Mouse (Mus musculus) liver, embryonic 16.5 days (tissue): ENCODE data around the gene Dip2c. TPM values are rescaled to one million over a fixed set of nuclear protein-coding genes. Genes with fewer than 3 reads are reported as not detected.

ENCODE experiments used
- ATAC-seq: fragments of 200-750 bp; cut with Nextera tagmentation; 2 replicates; pipeline ENCODE4 v1.8.0; 2017; ENCODE audit warnings: low read depth, mild to moderate bottlenecking, moderate number of reproducible peaks, moderate library complexity
- H3K27ac ChIP-seq: fragments of 300-500 bp; sonication (generic); 2 replicates; pipeline ENCODE4 v1.5.1; 2014; ENCODE audit warnings: mild to moderate bottlenecking, low read length
- H3K27me3 ChIP-seq: fragments of 300-500 bp; sonication (generic); 2 replicates; pipeline ENCODE4 v1.6.1; 2014; ENCODE audit warnings: low read depth, low read length, mixed read lengths; ENCODE audit not compliant: control insufficient read depth, insufficient read depth
- H3K36me3 ChIP-seq: fragments of 300-500 bp; sonication (generic); 2 replicates; pipeline ENCODE4 v1.6.1; 2014; ENCODE audit warnings: mild to moderate bottlenecking; ENCODE audit not compliant: control insufficient read depth, insufficient read depth
- H3K4me1 ChIP-seq: fragments of 300-500 bp; sonication (generic); 2 replicates; pipeline ENCODE4 v1.6.1; 2014; ENCODE audit warnings: low read depth, low read length, mixed read lengths; ENCODE audit not compliant: control insufficient read depth
- H3K4me2 ChIP-seq: fragments of 300-500 bp; sonication (generic); 2 replicates; pipeline ENCODE4 v1.6.1; 2014; ENCODE audit warnings: low read depth, low read length, mixed read lengths
- H3K4me3 ChIP-seq: fragments of 300-500 bp; sonication (generic); 2 replicates; pipeline ENCODE4 v1.5.1; 2014; ENCODE audit warnings: low read depth, mild to moderate bottlenecking, low read length
- H3K9ac ChIP-seq: fragments of 300-500 bp; sonication (generic); 2 replicates; pipeline ENCODE4 v1.6.1; 2014; ENCODE audit warnings: low read depth, low read length
- H3K9me3 ChIP-seq: fragments of 300-500 bp; sonication (generic); replicated peaks from 2 replicates; pipeline ENCODE4 v1.6.1; 2016; ENCODE audit warnings: low read length; ENCODE audit not compliant: control insufficient read depth
- WGBS: fragments of 180-500 bp; shearing (Covaris S2); extraction: QIAGEN DNeasy Blood & Tissue Kit; methylation state at CpG from one replicate; pipeline ENCODE4 v1.1.7; 2014; ENCODE audit not compliant: insufficient replicate concordance; 5-methylcytosine and 5-hydroxymethylcytosine counted together
- polyA plus RNA-seq: library from polyadenylated mRNA; unstranded; fragments of >200 nt; fragmentation: Nextera tagmentation; extraction: Ambion mirVana; gene quantifications from 2 replicates; pipeline ENCODE4 v1.2.1, GENCODE M21; 2015

Dip2c gene
- polyA plus RNA-seq, 1 experiment from 2014 or later, result 0.58 TPM

GRCm38 (mm10) chr13:9278636-9279035 lies 2.3 kb downstream of the Dip2c start:
- Histone ChIP-seq H3K9ac (no peak overlapping the region), H3K9me3 (no peaks in the 10 kb centered on the region), H3K36me3 (no peaks in the 10 kb centered on the region), H3K27ac (no peak overlapping the region), H3K27me3 (peaks cover 17% of the 10 kb centered on the region), H3K4me1 (no peaks in the 10 kb centered on the region; the same call in 1 of the 2 replicates), H3K4me2 (no peak overlapping the region), H3K4me3 (no peak overlapping the region)
- WGBS, result 81% methylated on average over 5 of the region's 5 CpGs
- ATAC-seq, result no peak

DNA sequence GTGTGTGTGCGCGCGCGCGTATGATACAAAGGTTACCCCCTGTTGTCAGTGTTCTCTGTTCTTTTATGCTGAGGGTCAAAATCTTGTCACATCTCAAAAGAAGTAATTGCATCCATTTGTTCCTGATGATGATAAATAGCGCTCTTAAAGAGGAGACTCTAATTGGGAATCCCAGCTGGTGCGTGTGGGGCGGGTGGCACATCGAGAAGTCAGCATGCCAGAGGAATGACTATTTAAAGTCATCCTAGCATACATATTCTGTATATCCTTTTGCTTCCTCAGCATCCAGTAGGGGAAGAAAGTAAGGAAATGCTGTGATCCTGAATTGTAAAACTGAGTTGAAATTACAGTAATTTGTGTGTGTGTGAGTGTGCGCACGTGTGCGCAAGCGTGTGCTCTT lies 6.7 kb downstream of the Dip2c start:
- 86% methylated on average over 13 of the region's 13 CpGs for WGBS
- Histone ChIP-seq H3K27ac (no peak overlapping the region), H3K4me2 (no peak overlapping the region), H3K9me3 (no peaks in the 10 kb centered on the region), H3K36me3 (no peaks in the 10 kb centered on the region), H3K4me3 (no peak overlapping the region), H3K4me1 (no peaks in the 10 kb centered on the region), H3K9ac (no peak overlapping the region), H3K27me3 (no peaks in the 10 kb centered on the region)
- ATAC-seq, result no peak

DNA sequence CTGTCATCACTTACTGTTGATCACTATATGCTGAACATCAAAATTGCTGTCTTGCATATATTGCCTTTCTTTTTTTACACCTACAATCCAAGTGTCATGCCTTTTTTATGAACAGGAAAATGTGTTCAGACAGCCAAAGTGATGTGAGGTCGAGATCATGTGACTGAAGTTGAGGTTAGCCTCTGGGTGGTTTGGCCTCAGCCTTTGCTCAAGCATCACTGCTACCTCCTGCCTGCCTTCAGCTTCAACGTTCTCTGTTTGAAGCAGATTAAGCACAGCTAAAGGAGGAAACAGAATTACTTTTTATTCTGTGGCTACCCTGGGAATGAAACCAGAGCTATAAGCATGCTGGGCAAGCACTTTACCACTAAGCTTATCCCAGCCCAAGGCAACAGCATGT lies 13.6 kb downstream of the Dip2c start:
- Histone ChIP-seq H3K36me3 (no peaks in the 10 kb centered on the region), H3K9ac (no peak overlapping the region), H3K4me2 (no peak overlapping the region), H3K4me1 (no peaks in the 10 kb centered on the region), H3K27me3 (no peaks in the 10 kb centered on the region), H3K4me3 (no peak overlapping the region), H3K27ac (no peak overlapping the region), H3K9me3 (no peaks in the 10 kb centered on the region)
- ATAC-seq, result no peak
- WGBS, result 15% methylated on average over 2 of the region's 2 CpGs

DNA sequence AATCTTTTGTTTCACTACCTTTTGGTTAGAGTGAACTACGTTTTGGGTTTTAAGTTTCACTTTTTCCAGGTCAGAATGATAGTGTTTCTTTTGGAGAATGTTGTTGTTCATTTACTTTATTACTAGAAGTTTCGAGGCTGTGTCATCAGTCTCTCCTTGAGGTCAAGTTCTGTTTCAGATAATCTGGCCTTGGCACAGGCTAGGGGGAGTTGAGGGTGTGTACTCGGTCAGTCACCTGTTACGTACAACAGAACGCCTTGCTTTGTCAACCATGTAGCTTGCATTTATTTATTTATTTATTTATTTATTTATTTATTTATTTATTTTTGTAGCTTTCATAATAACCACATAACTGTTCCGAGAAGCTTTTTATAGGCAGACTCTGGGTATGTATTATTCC lies 20.0 kb downstream of the Dip2c start:
- Histone ChIP-seq H3K4me2 (no peak overlapping the region), H3K27ac (no peak overlapping the region), H3K4me3 (no peak overlapping the region), H3K9ac (no peak overlapping the region), H3K36me3 (no peaks in the 10 kb centered on the region), H3K4me1 (no peaks in the 10 kb centered on the region), H3K27me3 (no peaks in the 10 kb centered on the region), H3K9me3 (no peaks in the 10 kb centered on the region)
- no peak for ATAC-seq
- 54% methylated on average over 6 of the region's 6 CpGs for WGBS

DNA sequence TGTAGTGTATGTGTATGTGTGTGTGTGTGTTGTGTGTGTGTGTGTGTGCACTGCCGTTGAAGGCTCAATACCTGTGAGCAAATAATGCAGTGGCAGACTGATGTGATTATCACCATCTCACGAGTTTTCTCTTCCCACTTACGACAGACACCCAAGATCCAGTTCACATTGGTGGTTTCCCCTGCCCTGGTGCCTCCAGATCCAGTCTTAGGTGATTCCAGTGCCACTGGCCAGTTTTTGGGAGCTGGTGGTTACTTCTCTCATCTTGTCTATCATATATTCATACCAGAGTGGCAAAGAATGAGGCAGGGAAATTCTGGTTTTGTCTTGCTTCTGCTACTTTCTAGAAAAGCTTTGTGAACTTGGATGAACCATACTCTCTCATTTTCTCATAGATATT lies 20.9 kb downstream of the Dip2c start:
- ATAC-seq, result no peak
- WGBS, result 71% methylated on average over 3 of the region's 3 CpGs
- no peaks in the 10 kb centered on the region for H3K27me3 ChIP-seq

DNA sequence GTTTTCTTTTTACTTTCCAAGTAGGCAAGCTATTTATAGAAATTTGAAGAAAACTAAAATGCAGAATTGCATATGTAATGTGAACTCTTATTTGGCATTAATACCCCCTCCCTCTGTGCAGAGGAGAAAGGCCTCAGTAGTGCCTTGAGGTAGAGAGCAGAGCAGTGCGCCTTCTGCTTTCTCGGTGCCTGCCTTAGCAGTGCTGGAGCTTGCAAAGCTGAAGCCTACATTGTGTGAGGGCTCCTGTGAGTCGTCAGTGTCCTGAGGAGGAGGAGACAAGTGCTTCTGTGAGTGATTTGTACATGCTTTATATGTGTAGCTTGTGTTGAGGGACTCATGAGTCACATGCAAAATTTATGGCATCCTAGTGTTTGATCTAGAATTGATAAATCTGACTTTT lies 21.4 kb downstream of the Dip2c start:
- 59% methylated on average over 3 of the region's 3 CpGs for WGBS
- Histone ChIP-seq H3K4me1 (no peaks in the 10 kb centered on the region), H3K9me3 (no peaks in the 10 kb centered on the region), H3K9ac (no peak overlapping the region), H3K4me2 (no peak overlapping the region), H3K27me3 (no peaks in the 10 kb centered on the region), H3K27ac (no peak overlapping the region), H3K4me3 (no peak overlapping the region), H3K36me3 (no peaks in the 10 kb centered on the region)
- ATAC-seq, result no peak

More for the DNA sequence above, 20.9 kb downstream of the Dip2c start:
- Histone ChIP-seq H3K9ac (no peak overlapping the region), H3K4me3 (no peak overlapping the region), H3K36me3 (no peaks in the 10 kb centered on the region), H3K9me3 (no peaks in the 10 kb centered on the region), H3K4me1 (no peaks in the 10 kb centered on the region), H3K27ac (no peak overlapping the region), H3K4me2 (no peak overlapping the region)

DNA sequence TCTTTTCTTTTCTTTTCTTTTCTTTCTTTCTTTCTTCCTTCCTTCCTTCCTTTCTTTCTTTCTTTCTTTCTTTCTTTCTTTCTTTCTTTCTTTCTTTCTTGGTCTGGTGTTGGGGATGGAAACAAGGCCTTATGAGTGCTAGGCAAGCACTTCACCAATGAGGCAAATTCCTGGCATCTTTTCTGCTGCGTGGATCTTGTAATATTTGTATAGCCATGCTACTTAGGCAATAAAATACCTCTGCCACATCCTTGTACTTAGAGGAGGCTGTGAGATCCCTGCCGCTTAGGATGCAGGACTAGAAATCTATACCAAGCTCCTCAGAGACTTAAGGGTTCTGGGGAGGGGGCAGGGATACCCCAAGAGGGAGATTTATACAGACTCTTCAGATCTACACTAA lies 23.3 kb downstream of the Dip2c start:
- Histone ChIP-seq H3K9ac (no peak overlapping the region), H3K4me1 (no peaks in the 10 kb centered on the region), H3K36me3 (no peaks in the 10 kb centered on the region), H3K27me3 (no peaks in the 10 kb centered on the region), H3K4me2 (no peak overlapping the region), H3K9me3 (no peaks in the 10 kb centered on the region), H3K4me3 (no peak overlapping the region), H3K27ac (no peak overlapping the region)
- 55% methylated on average over 2 of the region's 2 CpGs for WGBS
- no peak for ATAC-seq

GRCm38 (mm10) chr13:9308863-9309262 lies 32.5 kb downstream of the Dip2c start:
- H3K27me3 ChIP-seq, result no peaks in the 10 kb centered on the region
- no peaks in the 10 kb centered on the region for H3K9me3 ChIP-seq
- WGBS, result 62% methylated on average over 6 of the region's 6 CpGs
- H3K4me3 ChIP-seq, result no peak overlapping the region
- no peak overlapping the region for H3K27ac ChIP-seq
- no peak overlapping the region for H3K4me2 ChIP-seq
- H3K4me1 ChIP-seq, result no peaks in the 10 kb centered on the region
- no peak for ATAC-seq
- no peak overlapping the region for H3K9ac ChIP-seq
- no peaks in the 10 kb centered on the region for H3K36me3 ChIP-seq

DNA sequence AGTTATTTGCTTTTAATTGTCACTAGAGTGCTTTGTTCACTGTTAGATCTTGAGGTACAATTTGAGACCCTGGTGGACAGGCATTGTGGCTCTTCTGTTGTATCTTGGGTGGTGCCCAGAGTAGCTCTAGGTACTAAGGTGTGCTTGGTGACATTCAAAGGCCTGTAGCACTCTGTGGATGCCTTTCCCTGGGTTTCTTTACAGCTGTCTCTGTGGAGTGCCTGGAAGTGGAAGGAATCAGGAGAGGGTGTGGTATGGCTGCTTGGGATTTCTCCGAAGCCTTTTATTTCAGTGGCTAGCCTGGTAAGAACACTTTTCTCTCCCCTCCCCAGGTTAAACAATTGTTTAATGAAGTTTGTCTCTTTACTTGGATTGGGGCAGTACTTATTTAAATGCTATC lies 34.5 kb downstream of the Dip2c start:
- Histone ChIP-seq H3K4me3 (no peak overlapping the region), H3K4me2 (no peak overlapping the region), H3K27ac (no peak overlapping the region), H3K4me1 (no peaks in the 10 kb centered on the region), H3K9ac (no peak overlapping the region), H3K27me3 (no peaks in the 10 kb centered on the region), H3K36me3 (no peaks in the 10 kb centered on the region), H3K9me3 (no peaks in the 10 kb centered on the region)
- ATAC-seq, result no peak
- WGBS, result 60% methylated on average over 1 of the region's 1 CpGs

- Histone ChIP-seq H3K9ac (no peak overlapping the region), H3K27ac (no peak overlapping the region), H3K36me3 (no peaks in the 10 kb centered on the region), H3K4me3 (no peak overlapping the region), H3K27me3 (no peaks in the 10 kb centered on the region), H3K9me3 (no peaks in the 10 kb centered on the region), H3K4me1 (no peaks in the 10 kb centered on the region), H3K4me2 (no peak overlapping the region)
- ATAC-seq, result no peak
These were observed 36.6 kb downstream of the Dip2c start for GRCm38 (mm10) chr13:9312916-9313315.
